Mouse (Mus musculus): ENCODE data around the gene Rspo1.
"Not testable (repeated sequence)": the region's sequence is repeated elsewhere in the genome, so short reads cannot be mapped to it uniquely, and the experiment has no call there.

The Rspo1 gene

GRCm38 (mm10) chr4:124985671-124986602 is at the start of gene Rspo1:
TSS of gene Rspo1 (plus strand) at chr4:124986430.
- no peak for DNase-seq

GRCm38 (mm10) chr4:124936613-124937471 is 49.4 kb upstream of the Rspo1 start, which contains the start of gene 9930104L06Rik:
TSS of gene 9930104L06Rik (plus strand) at chr4:124937048.
- peak; percentile 91 to 93 for DNase-seq

GRCm38 (mm10) chr4:124939211-124939610 is 47.0 kb upstream of the Rspo1 start, which contains the start of gene Cdca8:
TSS of gene Cdca8 (minus strand) at chr4:124939311.
- DNase-seq = not testable (repeated sequence)

GRCm38 (mm10) chr4:124943022-124943421 is 43.2 kb upstream of the Rspo1 start:
- DNase-seq = peak; percentile 91 to 92

- DNase-seq = no peak
Measured at GRCm38 (mm10) chr4:124943781-124944180, 42.4 kb upstream of the Rspo1 start.

- no peak for DNase-seq
Measured at GRCm38 (mm10) chr4:124944961-124945360, 41.3 kb upstream of the Rspo1 start.

- no peak for DNase-seq
Measured at GRCm38 (mm10) chr4:124949488-124949887, 36.7 kb upstream of the Rspo1 start.

GRCm38 (mm10) chr4:124950181-124951035 is 35.8 kb upstream of the Rspo1 start:
- DNase-seq = no peak

- no peak for DNase-seq
Measured at GRCm38 (mm10) chr4:124951036-124951433, 35.2 kb upstream of the Rspo1 start.

- DNase-seq = no peak
Measured at GRCm38 (mm10) chr4:124953546-124953945, 32.7 kb upstream of the Rspo1 start.

- DNase-seq = no peak
Measured at GRCm38 (mm10) chr4:124957284-124957683, 28.9 kb upstream of the Rspo1 start.

GRCm38 (mm10) chr4:124959062-124959461 is 27.2 kb upstream of the Rspo1 start:
- DNase-seq = no peak

- no peak for DNase-seq
Measured at GRCm38 (mm10) chr4:124960940-124961339, 25.3 kb upstream of the Rspo1 start.

- DNase-seq = no peak
Measured at GRCm38 (mm10) chr4:124962576-124962975, 23.7 kb upstream of the Rspo1 start.

- DNase-seq = no peak
Measured at GRCm38 (mm10) chr4:124964912-124965599, 21.2 kb upstream of the Rspo1 start.

- no peak for DNase-seq
Measured at GRCm38 (mm10) chr4:124968711-124969110, 17.5 kb upstream of the Rspo1 start.

- DNase-seq = no peak
Measured at GRCm38 (mm10) chr4:124969219-124969848, 16.9 kb upstream of the Rspo1 start.

GRCm38 (mm10) chr4:124970194-124970593 is 16.0 kb upstream of the Rspo1 start:
- DNase-seq = no peak

GRCm38 (mm10) chr4:124970677-124971076 is 15.6 kb upstream of the Rspo1 start:
- DNase-seq = no peak

- no peak for DNase-seq
Measured at GRCm38 (mm10) chr4:124971094-124971493, 15.1 kb upstream of the Rspo1 start.

- no peak for DNase-seq
Measured at GRCm38 (mm10) chr4:124972316-124972715, 13.9 kb upstream of the Rspo1 start.
